Mouse (Mus musculus) forebrain, embryonic 13.5 days (tissue): ENCODE results near the gene Ifrd2. TPM values are rescaled to one million over a fixed set of nuclear protein-coding genes. Genes with fewer than 3 reads are reported as not detected.

Experiments used
- ATAC-seq: fragments of 200-750 bp; cut with Nextera tagmentation; 2 replicates; pipeline ENCODE4 v1.8.0; 2017
- H3K27ac ChIP-seq: fragments of 300-500 bp; sonication (generic); 2 replicates; pipeline ENCODE4 v1.5.1; 2015; ENCODE audit warnings: inconsistent platforms, mild to moderate bottlenecking, moderate library complexity
- H3K27me3 ChIP-seq: fragments of 300-500 bp; sonication (generic); 2 replicates; pipeline ENCODE4 v1.6.1; 2015; ENCODE audit warnings: mild to moderate bottlenecking, inconsistent platforms
- H3K36me3 ChIP-seq: fragments of 300-500 bp; sonication (generic); 2 replicates; pipeline ENCODE4 v1.6.1; 2015; ENCODE audit warnings: mild to moderate bottlenecking, inconsistent platforms; ENCODE audit not compliant: poor library complexity, severe bottlenecking
- H3K4me1 ChIP-seq: fragments of 300-500 bp; sonication (generic); 2 replicates; pipeline ENCODE4 v1.6.1; 2015; ENCODE audit warnings: inconsistent platforms
- H3K4me2 ChIP-seq: fragments of 300-500 bp; sonication (generic); 2 replicates; pipeline ENCODE4 v1.6.1; 2015; ENCODE audit warnings: inconsistent platforms, mild to moderate bottlenecking, moderate library complexity
- H3K4me3 ChIP-seq: fragments of 300-500 bp; sonication (generic); 2 replicates; pipeline ENCODE4 v1.5.1; 2015; ENCODE audit warnings: mild to moderate bottlenecking, inconsistent platforms
- H3K9ac ChIP-seq: fragments of 300-500 bp; sonication (generic); 2 replicates; pipeline ENCODE4 v1.6.1; 2015; ENCODE audit warnings: mild to moderate bottlenecking, inconsistent platforms
- H3K9me3 ChIP-seq: fragments of 300-500 bp; sonication (generic); replicated peaks from 2 replicates; pipeline ENCODE4 v1.6.1; 2016; ENCODE audit warnings: inconsistent platforms
- WGBS: fragments of 180-500 bp; shearing (Covaris S2); methylation state at CpG from one replicate; pipeline ENCODE4 v1.1.7; 2015; 5-methylcytosine and 5-hydroxymethylcytosine counted together
- polyA plus RNA-seq: library from polyadenylated mRNA; unstranded; fragments of >200 nt; fragmentation: Nextera tagmentation; extraction: Ambion mirVana; gene quantifications from 2 replicates; pipeline ENCODE4 v1.2.1, GENCODE M21; 2015

Ifrd2 gene
- polyA plus RNA-seq, 1 experiment from 2014 or later: 15.4 TPM

GRCm38 (mm10) chr9:107607036-107607435 is 19.6 kb downstream of the Ifrd2 start:
- Histone ChIP-seq H3K27me3 (no peaks in the 10 kb centered on the region), H3K9me3 (no peaks in the 10 kb centered on the region), H3K27ac (no peak overlapping the region), H3K9ac (peak overlapping the region; percentile 10; the same call in 1 of the 2 replicates), H3K36me3 (no peaks in the 10 kb centered on the region), H3K4me3 (no peak overlapping the region), H3K4me1 (peaks cover 72% of the 10 kb centered on the region), H3K4me2 (no peak overlapping the region)
- 59% methylated on average over 2 of the region's 2 CpGs for WGBS
- no peak for ATAC-seq

- Histone ChIP-seq H3K4me2 (no peak overlapping the region), H3K9ac (0 out of 2 replicates have a peak overlapping the region, but pooled peaks have one; percentile 10), H3K9me3 (no peaks in the 10 kb centered on the region), H3K4me3 (no peak overlapping the region), H3K27me3 (no peaks in the 10 kb centered on the region), H3K4me1 (peaks cover 69% of the 10 kb centered on the region), H3K27ac (no peak overlapping the region), H3K36me3 (no peaks in the 10 kb centered on the region)
- no peak for ATAC-seq
- 57% methylated on average over 9 of the region's 9 CpGs for WGBS
These were observed 20.3 kb downstream of the Ifrd2 start for GRCm38 (mm10) chr9:107607653-107608245.

- 43% methylated on average over 12 of the region's 12 CpGs for WGBS
- Histone ChIP-seq H3K9ac (0 out of 2 replicates have a peak within 1 kb of the TSS, but pooled peaks have one; percentile 12), H3K4me1 (peaks cover 73% of the 10 kb centered on the region), H3K36me3 (peaks cover 4% of the 10 kb centered on the region), H3K4me3 (no peak within 1 kb of the TSS), H3K9me3 (no peaks in the 10 kb centered on the region), H3K4me2 (no peak within 1 kb of the TSS), H3K27ac (0 out of 2 replicates have a peak within 1 kb of the TSS, but pooled peaks have one; percentile 5), H3K27me3 (no peaks in the 10 kb centered on the region)
- ATAC-seq: no peak
These were observed 21.4 kb downstream of the Ifrd2 start, which contains the start of gene Sema3b for GRCm38 (mm10) chr9:107608741-107609432. TSS of gene Sema3b (minus strand) at chr9:107609229.

GRCm38 (mm10) chr9:107609433-107609830 is 22.0 kb downstream of the Ifrd2 start:
- no peak for ATAC-seq
- Histone ChIP-seq H3K9me3 (no peaks in the 10 kb centered on the region), H3K27me3 (no peaks in the 10 kb centered on the region), H3K4me3 (no peak overlapping the region), H3K4me1 (peaks cover 67% of the 10 kb centered on the region), H3K4me2 (no peak overlapping the region), H3K9ac (no peak overlapping the region), H3K36me3 (peaks cover 10% of the 10 kb centered on the region), H3K27ac (0 out of 2 replicates have a peak overlapping the region, but pooled peaks have one; percentile 5)
- 63% methylated on average over 4 of the region's 4 CpGs for WGBS

- Histone ChIP-seq H3K9ac (peak overlapping the region; percentile 75), H3K9me3 (no peaks in the 10 kb centered on the region), H3K27ac (peak overlapping the region; percentile 98), H3K4me3 (peak overlapping the region; percentile 28; the same call in 1 of the 2 replicates), H3K4me2 (peak overlapping the region; percentile 64), H3K36me3 (peaks cover 31% of the 10 kb centered on the region), H3K4me1 (peaks cover 48% of the 10 kb centered on the region), H3K27me3 (no peaks in the 10 kb centered on the region)
- ATAC-seq: no peak; the same call in 1 of the 2 replicates
- WGBS: 65% methylated on average over 6 of the region's 6 CpGs
These were observed 24.2 kb downstream of the Ifrd2 start for GRCm38 (mm10) chr9:107611456-107612190.

GRCm38 (mm10) chr9:107612191-107612944 is 24.9 kb downstream of the Ifrd2 start:
- no peaks in the 10 kb centered on the region for H3K9me3 ChIP-seq
- peaks cover 41% of the 10 kb centered on the region for H3K4me1 ChIP-seq
- peak; percentile 95 for ATAC-seq
- peak overlapping the region; percentile 28 for H3K4me3 ChIP-seq
- H3K4me2 ChIP-seq: peak overlapping the region; percentile 64
- peaks cover 37% of the 10 kb centered on the region for H3K36me3 ChIP-seq
- no peaks in the 10 kb centered on the region for H3K27me3 ChIP-seq
- peak overlapping the region; percentile 75 for H3K9ac ChIP-seq
- peak overlapping the region; percentile 98 for H3K27ac ChIP-seq
- WGBS: 1% methylated on average over 47 of the region's 48 CpGs

GRCm38 (mm10) chr9:107612945-107613569 is 25.6 kb downstream of the Ifrd2 start:
- 12% methylated on average over 12 of the region's 12 CpGs for WGBS
- peak overlapping the region; percentile 64 for H3K4me2 ChIP-seq
- peak overlapping the region; percentile 98 for H3K27ac ChIP-seq
- H3K4me3 ChIP-seq: peak overlapping the region; percentile 28
- H3K36me3 ChIP-seq: peaks cover 44% of the 10 kb centered on the region
- H3K27me3 ChIP-seq: no peaks in the 10 kb centered on the region
- peak overlapping the region; percentile 75 for H3K9ac ChIP-seq
- peaks cover 34% of the 10 kb centered on the region for H3K4me1 ChIP-seq
- H3K9me3 ChIP-seq: no peaks in the 10 kb centered on the region
- ATAC-seq: peak; percentile 34; the same call in 1 of the 2 replicates

GRCm38 (mm10) chr9:107615035-107615434 is 27.6 kb downstream of the Ifrd2 start:
- Histone ChIP-seq H3K4me1 (peaks cover 36% of the 10 kb centered on the region), H3K9ac (no peak overlapping the region), H3K4me3 (no peak overlapping the region), H3K27me3 (no peaks in the 10 kb centered on the region), H3K9me3 (no peaks in the 10 kb centered on the region), H3K27ac (0 out of 2 replicates have a peak overlapping the region, but pooled peaks have one; percentile 7), H3K36me3 (peaks cover 64% of the 10 kb centered on the region), H3K4me2 (no peak overlapping the region)
- 76% methylated on average over 4 of the region's 4 CpGs for WGBS
- ATAC-seq: no peak

GRCm38 (mm10) chr9:107617461-107617860 is 30.0 kb downstream of the Ifrd2 start:
- Histone ChIP-seq H3K27me3 (no peaks in the 10 kb centered on the region), H3K36me3 (peaks cover 78% of the 10 kb centered on the region), H3K9me3 (no peaks in the 10 kb centered on the region), H3K4me3 (no peak overlapping the region), H3K4me2 (no peak overlapping the region), H3K4me1 (peaks cover 23% of the 10 kb centered on the region), H3K9ac (no peak overlapping the region), H3K27ac (no peak overlapping the region)
- no peak for ATAC-seq
- WGBS: 82% methylated on average over 2 of the region's 2 CpGs

GRCm38 (mm10) chr9:107618098-107618497 is 30.7 kb downstream of the Ifrd2 start:
- H3K27me3 ChIP-seq: no peaks in the 10 kb centered on the region
- H3K4me2 ChIP-seq: no peak overlapping the region
- no peaks in the 10 kb centered on the region for H3K9me3 ChIP-seq
- peaks cover 20% of the 10 kb centered on the region for H3K4me1 ChIP-seq
- ATAC-seq: no peak
- H3K4me3 ChIP-seq: no peak overlapping the region
- 88% methylated on average over 6 of the region's 6 CpGs for WGBS
- no peak overlapping the region for H3K9ac ChIP-seq
- H3K27ac ChIP-seq: peak overlapping the region; percentile 60; the same call in 1 of the 2 replicates
- peaks cover 84% of the 10 kb centered on the region for H3K36me3 ChIP-seq
